Mouse (Mus musculus): ENCODE results near the gene Ppef1. TPM values are rescaled to one million over a fixed set of nuclear protein-coding genes. Genes with fewer than 3 reads are reported as not detected.
A peak's percentile ranks its signal among the peaks of the same experiment; 100 is the strongest.
"Not testable (repeated sequence)": the region's sequence is repeated elsewhere in the genome, so short reads cannot be mapped to it uniquely, and the experiment has no call there.

Ppef1 gene
- total RNA-seq (2021) = not detected
- long read RNA-seq, experiment 1 = 0 reads
- long read RNA-seq, experiment 2 = 0 reads

DNA sequence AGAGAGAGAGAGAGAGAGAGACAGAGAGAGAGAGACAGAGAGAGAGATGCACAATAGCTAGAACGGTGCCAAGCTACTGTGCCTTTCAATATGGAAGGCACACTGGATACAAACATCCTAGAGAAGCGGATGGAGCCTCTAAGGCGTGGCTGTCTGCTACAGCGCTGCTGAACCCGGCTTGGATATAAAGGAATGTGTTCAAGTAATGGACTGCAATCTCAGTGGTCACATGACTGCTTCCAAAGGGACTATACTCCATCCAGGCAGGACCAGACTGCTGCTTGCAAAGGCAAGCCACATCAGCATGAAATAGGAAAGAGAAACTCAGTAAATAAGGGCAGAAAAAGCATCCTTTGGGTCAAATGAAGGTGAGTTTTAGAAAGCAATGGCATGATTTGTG lies at the start of gene Ppef1:
Gene Ppef1, minus strand, starts transcription at position 116 of the 400 bp plus-strand sequence.
- DNase-seq = no peak

DNA sequence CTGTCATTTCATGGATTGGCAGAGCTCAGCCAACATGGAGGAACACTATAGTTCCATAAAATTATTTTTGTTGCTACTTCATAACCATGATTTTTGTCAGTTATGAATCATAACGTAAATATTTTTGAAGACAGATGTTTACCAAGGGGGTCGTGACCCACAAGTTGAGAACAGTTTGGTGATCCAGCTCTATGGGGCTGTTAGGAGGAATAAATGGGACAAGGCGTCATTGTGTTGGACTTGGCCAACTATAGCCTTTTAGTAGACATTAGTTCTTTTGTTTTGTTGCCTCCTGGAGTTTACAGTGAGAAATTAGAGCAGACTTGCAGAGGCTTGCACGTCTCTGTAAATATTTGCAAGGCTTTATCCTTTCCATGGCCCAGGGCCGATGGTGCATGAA lies 46.7 kb upstream of the Ppef1 start:
- no peak for DNase-seq

DNA sequence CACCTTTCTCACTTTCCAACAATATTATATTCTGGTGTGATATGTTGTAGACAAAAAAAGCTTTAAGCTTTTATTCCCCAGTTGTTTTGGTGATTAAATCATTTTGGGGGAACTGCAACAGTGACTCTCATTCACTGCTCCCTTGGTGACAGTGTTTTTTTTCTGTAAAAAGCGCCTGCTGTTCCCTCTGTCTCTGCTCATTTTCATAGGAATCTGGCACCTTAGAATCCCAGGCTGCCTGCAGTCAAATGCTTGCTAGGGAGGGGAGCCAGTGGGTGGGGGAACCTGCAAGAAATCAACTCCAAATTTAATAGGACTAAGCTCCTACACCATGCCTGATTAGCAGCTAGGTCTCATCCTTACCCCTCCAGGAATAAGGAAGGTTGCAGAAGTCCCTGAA lies 37.5 kb upstream of the Ppef1 start:
- DNase-seq = no peak

DNA sequence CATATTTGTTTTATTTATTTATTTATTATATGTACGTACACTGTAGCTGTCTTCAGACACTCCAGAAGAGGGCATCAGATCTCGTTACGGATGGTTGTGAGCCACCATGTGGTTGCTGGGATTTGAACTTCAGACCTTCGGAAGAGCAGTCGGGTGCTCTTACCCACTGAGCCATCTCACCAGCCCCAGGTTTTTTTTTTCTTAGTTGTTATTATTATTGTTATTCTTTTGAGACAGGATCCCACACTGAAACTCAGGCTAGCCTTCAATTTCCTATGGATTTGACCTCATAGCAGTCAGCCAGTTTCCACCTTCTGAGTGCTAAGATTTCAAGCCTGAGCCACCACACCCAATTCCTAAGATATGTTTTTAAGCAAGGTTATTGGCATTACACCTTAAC lies 34.1 kb upstream of the Ppef1 start:
- DNase-seq = not testable (repeated sequence)

DNA sequence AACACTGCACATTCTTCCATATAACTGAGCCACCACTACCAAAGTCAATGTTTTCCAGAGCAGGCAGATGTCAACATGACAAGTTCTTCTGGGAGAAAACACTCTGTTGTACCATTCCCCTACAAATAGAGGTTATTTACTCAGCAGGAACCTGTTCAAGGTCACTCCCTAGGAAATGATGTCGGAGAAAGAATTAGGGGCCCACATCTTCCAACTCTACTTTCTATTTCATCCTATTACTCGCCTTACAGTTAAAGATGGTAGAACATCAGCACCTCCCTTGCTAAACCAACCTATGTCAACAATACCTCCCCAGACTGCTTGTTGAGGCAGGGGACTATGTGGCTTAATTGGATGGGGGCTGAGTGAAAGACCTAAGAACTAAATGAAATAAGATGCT lies 32.1 kb upstream of the Ppef1 start, which contains the start of gene Rs1:
Gene Rs1, plus strand, starts transcription at position 301 of the 400 bp plus-strand sequence.
- DNase-seq = no peak

DNA sequence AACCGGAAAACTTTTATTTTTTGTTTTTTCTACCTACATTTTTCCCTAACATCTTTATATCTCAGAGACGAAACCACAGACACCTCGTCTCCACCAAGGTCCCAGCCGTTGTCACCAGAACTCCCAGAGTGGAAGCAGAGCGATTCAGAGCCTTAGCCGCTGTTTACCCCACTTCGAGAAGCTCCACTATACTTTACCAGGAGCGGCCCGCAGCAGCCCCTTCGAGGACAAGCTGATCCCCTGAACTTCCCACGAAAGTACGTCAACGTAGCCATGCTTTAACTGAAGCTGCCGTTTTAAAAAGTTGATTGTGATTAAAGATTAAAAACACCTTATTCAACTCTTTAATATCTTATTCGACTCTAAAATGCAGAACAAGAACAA lies 30.7 kb upstream of the Ppef1 start:
- DNase-seq = no peak

DNA sequence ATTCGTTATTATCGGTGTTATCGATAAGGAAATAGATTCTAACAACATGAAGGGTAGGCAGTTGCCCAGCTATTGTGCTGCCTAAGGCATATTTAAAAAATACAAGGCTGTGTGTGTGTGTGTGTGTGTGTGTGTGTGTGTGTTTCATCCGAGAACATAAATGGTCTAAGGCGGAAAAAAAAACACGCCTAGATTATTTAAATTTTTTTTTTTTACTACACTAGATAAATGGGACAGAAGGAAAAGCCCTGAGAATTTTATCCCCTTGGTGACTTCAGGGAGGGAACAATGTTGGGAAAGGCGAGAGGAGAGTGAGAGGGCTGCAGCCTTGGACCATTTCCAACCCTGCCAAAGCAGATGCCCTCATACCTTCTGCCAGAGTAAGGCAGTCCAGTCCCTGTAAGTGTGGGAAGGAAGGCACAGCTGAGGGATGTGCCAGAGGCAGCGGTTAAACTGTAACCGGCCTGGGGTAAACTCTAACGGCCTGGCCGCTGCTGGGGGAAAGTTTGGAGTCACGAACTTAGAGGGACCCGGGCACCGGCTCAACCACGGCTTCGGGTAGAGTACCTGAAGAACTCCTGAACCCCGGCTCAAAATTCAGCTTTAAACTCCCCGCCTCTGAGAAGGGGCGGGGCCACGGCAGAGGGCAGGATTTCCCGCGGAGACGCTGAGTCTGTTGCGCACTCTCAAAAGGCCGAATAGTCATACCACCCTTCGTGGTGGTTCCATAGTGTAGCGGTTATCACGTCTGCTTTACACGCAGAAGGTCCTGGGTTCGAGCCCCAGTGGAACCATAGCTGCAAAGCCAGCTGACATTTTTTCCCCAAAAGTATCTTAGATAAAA lies 30.0 kb upstream of the Ppef1 start:
- DNase-seq = peak; percentile 95

DNA sequence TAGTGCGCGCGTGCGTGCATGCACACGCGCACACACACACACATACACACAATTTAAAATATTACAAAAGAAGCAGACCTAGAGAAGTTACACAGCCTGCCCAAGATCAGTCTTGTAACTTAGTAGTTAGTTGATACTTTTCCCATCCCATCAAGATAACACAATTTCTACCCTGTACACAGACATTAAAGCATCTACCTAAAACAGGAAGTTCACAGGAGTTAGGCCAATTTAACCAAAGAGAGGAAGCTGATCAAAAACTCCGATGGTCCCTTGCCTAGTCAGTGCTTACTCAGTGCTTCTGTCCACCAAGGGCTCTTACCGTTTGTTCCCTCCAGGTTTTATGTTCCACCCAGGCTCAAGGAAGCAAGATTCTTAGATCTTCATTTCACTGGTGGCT lies 15.2 kb upstream of the Ppef1 start:
- no peak for DNase-seq

DNA sequence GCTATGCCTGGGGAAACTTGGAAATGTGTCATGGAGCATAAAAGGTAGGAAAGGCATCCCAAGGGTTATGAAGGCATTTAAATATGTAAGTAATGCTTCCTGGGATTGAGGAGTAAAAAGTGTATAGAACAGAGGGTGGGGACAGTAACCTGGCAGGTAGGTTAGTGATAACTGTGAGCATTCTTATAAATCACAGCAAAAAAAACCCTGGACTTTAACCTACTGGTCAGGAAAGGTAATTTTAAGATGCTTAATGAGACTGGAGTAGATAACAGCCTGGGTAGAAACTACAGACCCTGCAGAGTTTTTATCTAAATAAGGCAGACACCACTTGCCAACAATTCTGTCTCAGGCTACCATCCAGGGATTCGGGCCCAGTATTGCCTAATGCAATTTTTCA lies 13.1 kb upstream of the Ppef1 start:
- DNase-seq = no peak

DNA sequence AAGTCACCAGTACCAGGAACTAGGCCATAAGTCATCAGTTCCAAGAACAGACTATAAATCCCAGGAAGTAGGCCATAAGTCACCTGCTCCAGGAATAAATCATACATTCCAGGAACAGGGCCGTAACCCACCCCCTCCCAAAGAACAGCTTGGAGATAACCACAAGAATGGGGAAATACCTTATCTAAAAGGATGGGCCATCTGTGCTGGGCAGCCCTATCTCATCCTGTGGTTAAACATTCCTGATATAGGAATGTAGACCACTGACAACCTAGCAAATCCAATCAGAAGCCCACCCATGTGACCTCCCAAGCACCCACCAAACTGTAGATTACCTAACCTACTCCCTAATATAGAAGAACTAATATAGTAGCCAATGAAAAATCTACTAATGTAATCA lies 9.8 kb upstream of the Ppef1 start:
- no peak for DNase-seq

DNA sequence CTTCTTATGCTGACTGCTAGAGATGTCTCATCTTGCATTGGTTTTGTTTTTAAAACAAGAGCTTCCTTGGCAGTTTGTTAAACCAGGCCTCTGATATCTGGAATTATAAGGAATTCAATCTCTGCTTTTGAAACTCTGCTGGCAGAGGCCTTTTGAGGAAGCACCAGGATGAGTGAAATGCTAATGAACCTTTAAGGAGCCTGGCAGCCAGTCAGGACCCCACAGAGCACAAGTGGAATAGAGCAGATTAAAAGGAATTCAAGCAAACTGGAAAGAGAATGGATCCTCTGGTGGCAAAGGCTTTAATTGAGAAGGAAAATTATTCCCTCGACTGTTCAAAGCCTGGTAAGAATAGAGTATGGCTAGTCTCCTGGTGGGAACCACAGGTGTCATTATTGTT lies 36.4 kb downstream of the Ppef1 start:
- no peak for DNase-seq

DNA sequence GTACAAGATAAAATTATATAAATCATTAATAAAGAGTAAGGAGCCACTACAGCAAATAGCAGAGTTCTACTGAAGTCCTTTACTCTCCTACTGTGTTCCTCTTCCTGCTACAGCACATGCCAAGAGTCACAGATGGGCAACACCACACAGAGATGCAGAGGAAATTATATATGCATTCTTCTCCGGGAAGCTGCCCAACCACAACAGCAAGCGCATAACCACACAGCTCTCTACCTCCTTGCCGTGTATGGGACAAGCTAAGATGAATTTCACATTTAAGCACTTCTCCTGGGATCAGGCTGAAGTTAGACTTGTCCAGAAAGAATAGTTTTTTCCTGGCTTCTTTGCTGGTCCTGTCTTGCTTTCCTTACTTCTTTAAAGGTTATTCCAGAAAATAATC lies 44.0 kb downstream of the Ppef1 start:
- DNase-seq = no peak

DNA sequence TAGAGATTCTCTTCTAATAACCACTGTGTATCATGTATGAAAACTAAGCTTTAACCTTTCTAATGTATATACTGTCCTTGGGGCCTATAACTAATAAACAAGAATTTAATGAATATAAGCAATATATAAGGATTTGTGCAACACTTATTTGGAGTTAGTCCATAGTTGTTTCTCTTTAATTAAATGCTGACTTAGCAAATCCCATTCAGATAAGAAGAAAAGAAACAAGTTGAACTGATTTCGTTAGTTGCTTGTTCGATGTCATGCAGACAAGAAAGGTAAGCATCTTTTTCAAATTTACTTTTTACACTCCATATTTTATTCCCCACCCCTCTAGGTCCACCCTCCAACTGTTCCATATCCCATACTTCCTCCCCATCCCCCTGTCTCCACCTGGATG lies 45.5 kb downstream of the Ppef1 start:
- no peak for DNase-seq

DNA sequence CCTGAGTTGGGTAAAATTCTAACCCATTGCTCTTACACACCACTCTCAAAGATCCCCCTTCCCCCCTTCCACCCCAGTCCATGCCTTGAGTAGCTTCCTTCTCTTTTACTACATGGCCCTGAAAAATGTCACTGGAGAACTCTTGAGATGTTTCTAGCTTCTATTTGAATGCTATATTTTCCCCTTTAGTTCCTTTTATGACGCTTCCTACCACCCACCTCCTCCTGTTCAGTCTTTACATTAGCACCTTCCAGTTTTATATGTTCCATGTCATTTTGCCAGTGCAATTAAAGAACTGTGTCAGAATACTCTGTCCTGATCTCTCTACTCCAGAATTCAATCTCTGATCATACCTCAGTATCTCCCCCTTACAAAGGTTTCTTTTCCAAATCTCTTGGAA lies 65.6 kb downstream of the Ppef1 start:
- no peak for DNase-seq

DNA sequence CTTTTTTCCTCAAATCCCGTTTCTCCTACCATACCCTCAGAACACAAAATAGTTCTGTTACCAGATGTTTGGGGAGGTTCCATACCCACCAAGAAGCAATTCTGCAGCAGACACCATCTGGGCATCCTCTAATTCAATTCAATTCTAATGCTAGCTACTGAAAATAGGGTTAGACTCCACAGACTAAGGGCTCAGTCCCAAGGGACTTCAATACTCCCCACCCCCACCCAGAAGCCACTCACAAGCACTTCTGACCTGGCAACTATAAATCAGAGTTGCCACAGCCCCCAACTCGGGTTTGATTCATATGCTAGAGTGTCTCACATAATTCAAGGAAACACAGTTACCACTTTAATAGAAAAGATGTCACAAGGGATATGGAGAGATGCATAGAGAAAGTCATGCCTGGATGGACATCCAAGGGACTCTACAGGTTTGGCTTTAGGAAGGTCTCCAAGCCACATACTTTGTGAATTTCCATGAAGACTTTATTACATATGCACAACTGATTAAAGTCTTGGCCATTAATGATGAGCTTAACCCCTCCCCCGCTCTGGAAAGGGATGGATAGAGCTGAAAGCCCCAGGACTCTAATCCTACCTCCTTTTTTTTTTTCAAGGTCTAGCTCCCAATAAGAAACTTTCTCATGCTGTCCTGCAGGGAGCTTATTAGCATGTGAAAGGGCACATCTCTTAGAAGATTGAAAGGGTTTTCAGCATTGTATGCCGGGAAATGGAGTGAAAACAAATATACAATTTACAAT lies 124.5 kb downstream of the Ppef1 start:
- DNase-seq = no peak

DNA sequence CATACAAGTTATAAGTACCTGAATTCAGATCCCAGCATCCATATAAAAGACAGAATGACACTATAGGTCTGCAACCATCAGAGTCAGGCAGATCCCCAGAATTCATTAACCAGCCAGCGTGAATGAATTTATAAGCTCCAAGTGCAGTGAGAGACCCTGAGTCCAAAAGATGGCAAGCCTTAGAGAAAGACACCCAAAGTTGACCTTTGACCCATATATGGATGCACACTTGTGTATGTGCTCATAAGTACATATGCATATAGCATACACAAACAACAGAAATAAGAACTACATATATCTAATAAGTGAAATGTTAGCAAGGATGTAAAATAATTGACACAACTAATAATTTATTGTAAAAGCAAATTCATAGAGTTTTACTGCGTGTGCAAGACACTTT lies 125.1 kb downstream of the Ppef1 start:
- no peak for DNase-seq

DNA sequence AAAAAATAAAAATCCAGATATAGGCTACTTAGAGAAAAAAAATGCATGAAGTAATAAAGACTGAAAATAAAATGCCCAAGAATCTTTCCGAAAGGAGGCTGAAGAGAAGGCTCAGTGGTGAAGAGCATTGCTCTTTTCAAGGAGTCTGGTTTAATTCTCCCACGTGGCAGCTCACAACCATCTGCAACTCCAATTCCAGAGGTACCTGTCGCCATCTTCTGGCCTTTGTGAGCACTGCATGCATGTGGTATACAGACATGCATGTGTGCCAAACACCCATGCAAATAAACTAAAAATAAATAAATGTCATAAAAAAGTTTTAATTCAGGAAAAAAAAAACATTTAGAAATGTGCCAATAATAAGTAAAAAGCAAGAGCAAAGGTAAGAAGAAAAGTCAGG lies 125.7 kb downstream of the Ppef1 start:
- DNase-seq = peak; percentile 52

DNA sequence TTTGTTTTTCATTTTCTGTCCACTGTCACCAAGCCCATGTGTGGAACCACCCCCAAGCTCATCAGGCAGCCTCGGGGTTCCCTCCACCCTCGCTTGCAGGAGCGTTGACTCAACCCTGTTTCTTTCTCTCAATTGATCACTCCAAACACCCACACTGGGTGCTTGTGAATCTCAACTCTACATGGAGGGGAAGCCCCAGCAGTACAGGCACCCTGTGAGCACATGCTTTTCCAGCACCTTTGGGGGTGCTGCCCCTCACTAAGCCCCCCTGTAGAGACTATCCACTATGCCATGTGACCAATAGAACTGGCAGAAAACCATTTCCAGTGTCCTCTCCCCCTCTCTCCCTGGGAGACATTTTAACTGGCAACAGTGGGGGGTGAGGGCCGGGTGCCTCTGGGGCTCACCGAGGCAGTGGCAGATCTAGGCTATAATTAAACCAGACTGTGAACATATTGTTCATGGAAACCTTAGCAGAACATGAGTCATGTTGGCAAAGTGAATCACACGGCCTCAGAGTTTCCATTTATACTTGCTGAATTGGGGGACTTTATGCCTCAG lies 131.5 kb downstream of the Ppef1 start:
- no peak for DNase-seq

DNA sequence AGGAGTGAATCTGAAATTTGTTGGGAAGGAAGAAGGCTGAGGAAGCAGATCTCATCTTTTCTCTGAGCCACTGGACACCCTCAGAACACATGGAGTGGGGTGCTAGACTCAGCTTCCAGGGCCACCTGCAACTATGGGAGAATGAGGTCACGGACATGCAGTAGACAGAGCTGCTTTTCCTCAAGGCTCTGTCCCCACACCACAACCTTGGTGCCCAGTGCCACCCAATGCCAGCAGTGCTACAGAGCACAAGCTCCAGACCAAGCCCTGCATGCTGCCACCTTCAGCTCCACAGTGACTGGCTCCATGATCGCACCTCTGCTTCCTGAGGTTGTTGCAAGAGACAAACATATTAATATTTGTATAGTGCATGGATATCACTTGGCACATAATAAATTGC lies 132.2 kb downstream of the Ppef1 start:
- DNase-seq = peak; percentile 31

DNA sequence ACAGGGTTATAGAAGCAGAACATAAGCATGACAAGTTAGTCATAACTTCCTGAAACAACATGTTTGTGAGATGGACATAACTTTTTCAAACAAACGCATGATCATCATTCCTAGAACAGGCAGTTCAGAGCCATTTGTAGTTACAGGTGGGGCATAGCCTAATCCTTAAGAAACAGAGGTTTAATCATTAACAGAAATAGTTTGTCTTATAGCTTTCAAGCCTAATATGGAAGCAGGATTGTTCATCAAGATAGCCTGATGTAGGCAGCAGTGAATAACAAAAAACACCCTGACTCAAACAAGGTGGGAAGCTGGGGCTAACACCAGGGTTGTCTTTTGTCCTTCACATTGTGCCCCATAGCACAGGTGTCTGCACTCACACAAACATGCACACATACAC lies 132.8 kb downstream of the Ppef1 start:
- no peak for DNase-seq

DNA sequence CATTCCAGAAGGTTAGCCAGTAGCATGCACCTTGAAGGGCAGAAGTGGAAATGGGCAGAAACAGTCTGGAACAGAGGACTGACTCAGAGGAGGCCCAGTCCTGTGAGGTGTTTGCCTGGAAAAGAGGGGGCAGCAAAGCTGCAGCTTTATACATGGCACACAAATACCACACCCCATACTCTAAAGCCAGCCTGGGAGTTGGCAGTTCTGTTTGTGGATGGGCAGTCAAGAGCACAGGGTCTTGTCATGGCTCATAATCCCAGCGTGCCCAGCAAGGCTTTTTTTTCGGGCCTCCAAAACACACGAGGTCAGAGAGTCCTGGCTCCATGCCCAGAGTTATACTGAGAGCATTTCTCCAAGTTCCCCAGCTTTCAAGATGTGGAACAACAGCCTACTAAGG lies 134.5 kb downstream of the Ppef1 start:
- peak; percentile 54 for DNase-seq

DNA sequence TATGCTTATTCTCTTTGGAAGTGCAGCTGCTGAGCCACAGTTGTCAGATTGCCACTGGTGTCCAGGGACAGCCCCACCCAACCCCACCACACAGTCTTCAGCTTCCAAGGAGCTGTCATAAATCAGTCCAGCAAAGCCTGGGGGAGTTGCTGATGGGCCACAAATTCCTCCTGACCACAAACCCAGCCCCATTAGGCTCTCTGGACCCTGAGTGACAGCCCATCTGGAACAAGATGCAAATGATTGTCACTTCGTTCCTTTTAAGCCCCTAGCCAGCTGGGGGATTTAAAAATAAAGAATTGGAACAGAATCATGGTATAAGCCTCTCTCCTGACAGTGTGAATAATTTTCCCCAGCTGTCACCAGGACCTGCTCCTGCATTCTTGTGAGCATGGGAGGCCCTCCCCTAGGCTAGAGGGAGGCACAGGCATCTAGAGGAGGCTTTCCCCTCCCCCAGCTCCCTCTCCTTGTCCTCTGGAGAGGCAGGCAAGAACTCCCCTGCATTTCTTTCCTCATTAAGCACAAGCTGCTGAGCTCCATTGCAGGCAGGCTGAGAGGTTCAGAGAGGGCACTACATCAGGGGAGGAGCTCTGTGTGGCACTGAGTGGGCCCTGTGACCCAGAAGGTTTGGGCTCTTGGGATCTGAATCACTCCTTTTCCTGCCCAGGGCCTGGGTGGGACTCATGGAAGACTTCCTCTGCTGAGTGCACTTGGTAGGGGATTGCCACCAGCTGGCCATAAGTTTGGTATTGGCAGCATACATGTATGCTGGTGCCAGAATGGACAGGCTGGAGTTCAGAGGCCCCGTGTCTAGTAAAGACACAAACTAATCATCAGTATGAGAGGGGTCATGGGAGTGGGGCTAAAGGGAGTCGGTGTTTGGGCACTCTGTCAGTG lies 136.8 kb downstream of the Ppef1 start:
- no peak for DNase-seq

All from adrenal gland, postnatal 10 days (tissue).